Comparison of ENCODE assay signal across 17 mouse cellular contexts in genomic region chr5:124380121-124380520, GRCm38 (mm10). TPM values are rescaled to one million over a fixed set of nuclear protein-coding genes. Genes with fewer than 3 reads are reported as not detected.
A peak's percentile ranks its signal among the peaks of the same experiment; 100 is the strongest.
DNase-seq lines count a peak whose midpoint lies in the region; TF ChIP-seq lines count a peak whose summit lies in the region.
"Had no signal": no experiment of that assay in that cellular context is flagged by ENCODE, and none has a peak within 500 bp of the region (broad histone marks: within the 10 kb centered on the region; RNA-seq: fewer than 3 reads in every experiment).

No protein-coding gene starts in this region.

- no peak for TF ChIP-seq POLR2A in MEL (IDR thresholded peaks at IDR 0.05; ENCODE audit: control insufficient read depth in 1 of 2, insufficient read depth in 1 of 2, low read depth in 1 of 2, low read length in 2 of 2, poor library complexity in 1 of 2)

- peak in 1 of 2 experiments; percentile 75; a peak in 2 of 4 replicates for TF ChIP-seq EP300 in MEL (IDR thresholded peaks at IDR 0.05; ENCODE audit: low read depth in 1 of 2, low read length in 2 of 2)

- peaks cover 14 to 47% of the 10 kb centered on the region in 2 experiments for H3K36me3 ChIP-seq in MEL (ENCODE audit: control insufficient read depth in 1 of 2, insufficient read depth in 2 of 2, low read length in 2 of 2)

- no peak for TF ChIP-seq CTCF in MEL (IDR thresholded peaks at IDR 0.05 in 2 of 3, conservative IDR thresholded peaks at IDR 0.05 in 1 of 3; ENCODE audit: control insufficient read depth in 1 of 3, insufficient read depth in 1 of 3, low read depth in 2 of 3, low read length in 3 of 3, poor library complexity in 1 of 3, severe bottlenecking in 1 of 3)

- H3K9ac ChIP-seq in MEL (ENCODE audit: control insufficient read depth, low read depth, low read length, poor library complexity, severe bottlenecking), result no peak overlapping the region

- H3K9me3 ChIP-seq in MEL (replicated peaks; ENCODE audit: insufficient read depth, low read length), result no peaks in the 10 kb centered on the region
- H3K9me3 ChIP-seq: G1E had no signal

- no peak for TF ChIP-seq RAD21 in MEL (IDR thresholded peaks at IDR 0.05; ENCODE audit: low read depth, low read length)

- no peak overlapping the region for H3K27ac ChIP-seq in MEL (ENCODE audit: control insufficient read depth, low read depth, low read length)

- H3K4me1 ChIP-seq in MEL (ENCODE audit: control insufficient read depth in 1 of 2, insufficient read depth in 2 of 2, low read length in 2 of 2), result peaks cover 0 to 13% of the 10 kb centered on the region in 2 experiments; a peak in 2 of 4 replicates

- H3K79me2 ChIP-seq in MEL (ENCODE audit: control insufficient read depth, insufficient read depth, low read length, poor library complexity), result no peaks in the 10 kb centered on the region

- no peak overlapping the region for H3K4me3 ChIP-seq in MEL (ENCODE audit: control insufficient read depth in 1 of 2, insufficient read depth in 1 of 2, low read depth in 2 of 2, low read length in 2 of 2)

- H3K27me3 ChIP-seq in MEL (ENCODE audit: control insufficient read depth in 1 of 2, insufficient read depth in 2 of 2, low read length in 2 of 2), result no peaks in the 10 kb centered on the region
- H3K27me3 ChIP-seq: CH12.LX, Patski had no signal

- DNase-seq in MEL (ENCODE audit: low read depth, low spot score), result no peak
- no peak for DNase-seq in gastrocnemius, postnatal 36 days
- DNase-seq: adrenal gland, adult 2 months; adrenal gland, adult 8-10 months; adrenal gland, postnatal 10 days; adrenal gland, postnatal 14 days; adrenal gland, postnatal 25 days; adrenal gland, postnatal 36 days; B cell, adult 2 months; cerebellum, adult 11 months; cerebellum, adult 11-12 months; cerebellum, adult 18-20 months; cerebellum, adult 2 months; cerebellum, adult 8-10 months had no signal

- intact Hi-C loops in gastrocnemius, postnatal 36 days (cut with DNase I), result no loop called here

TF ChIP-seq in MEL, 35 proteins besides CTCF, POLR2A, EP300 and RAD21:
- TF ChIP-seq MYB (IDR thresholded peaks at IDR 0.05; ENCODE audit: low read depth, low read length) (peak; percentile 68), GATA1 (IDR thresholded peaks at IDR 0.05; ENCODE audit: low read depth, low read length) (peak; percentile 42; the same call in 1 of the 2 replicates), TCF12 (IDR thresholded peaks at IDR 0.05; ENCODE audit: low read depth, low read length) (peak; percentile 27; the same call in 1 of the 2 replicates), BHLHE40 (IDR thresholded peaks at IDR 0.05; ENCODE audit: borderline replicate concordance, low read depth, low read length) (no peak)

RNA-seq across cellular contexts. Expression of gene Cdk2ap1, which starts 17.2 kb away (rescaled TPM):
- 110 and 118 TPM in 2 replicates for total RNA-seq in MEL (2012; rRNA removed)
- polyA plus RNA-seq in MEL (2012; ENCODE audit: insufficient read depth in 1 of 2, insufficient read length in 2 of 2, low read depth in 1 of 2, low replicate concordance in 2 of 2, missing spikeins in 1 of 2), result 100 to 1,000 TPM in 1 of 2 experiments, not detected in 1; 430 TPM
- total RNA-seq in gastrocnemius, postnatal 36 days (2021), result 100 to 1,000 TPM; 121 to 128 TPM

RNA-seq across cellular contexts. Expression of gene Sbno1, which starts 45.7 kb away (rescaled TPM):
- 38.8 and 39.3 TPM in 2 replicates for total RNA-seq in MEL (2012; rRNA removed)
- polyA plus RNA-seq in MEL (2012; ENCODE audit: insufficient read depth in 1 of 2, insufficient read length in 2 of 2, low read depth in 1 of 2, low replicate concordance in 2 of 2, missing spikeins in 1 of 2), result 100 to 1,000 TPM in 1 of 2 experiments, 10 to 100 TPM in 1; 32.4 to 500 TPM
- 10 to 100 TPM; 35.4 to 40.5 TPM for total RNA-seq in gastrocnemius, postnatal 36 days (2021)

RNA-seq across cellular contexts. Expression of gene 2810006K23Rik, which starts 52.2 kb away (rescaled TPM):
- 6.5 and 7.6 TPM in 2 replicates for total RNA-seq in MEL (2012; rRNA removed)
- 10 to 100 TPM in 1 of 2 experiments, not detected in 1; 13.3 TPM for polyA plus RNA-seq in MEL (2012; ENCODE audit: insufficient read depth in 1 of 2, insufficient read length in 2 of 2, low read depth in 1 of 2, low replicate concordance in 2 of 2, missing spikeins in 1 of 2)
- total RNA-seq in gastrocnemius, postnatal 36 days (2021), result 1 to 10 TPM; 6.0 to 6.4 TPM

RNA-seq across cellular contexts. Expression of gene Mphosph9, which starts 52.3 kb away (rescaled TPM):
- 9.0 and 10.9 TPM in 2 replicates for total RNA-seq in MEL (2012; rRNA removed)
- polyA plus RNA-seq in MEL (2012; ENCODE audit: insufficient read depth in 1 of 2, insufficient read length in 2 of 2, low read depth in 1 of 2, low replicate concordance in 2 of 2, missing spikeins in 1 of 2), result 10 to 100 TPM; 10.4 to 60.8 TPM
- total RNA-seq in gastrocnemius, postnatal 36 days (2021), result 1 to 10 TPM; 1.9 to 2.7 TPM

RNA-seq across cellular contexts. Expression of gene Kmt5a, which starts 59.6 kb away (rescaled TPM):
- 104 and 110 TPM in 2 replicates for total RNA-seq in MEL (2012; rRNA removed)
- 100 to 1,000 TPM in 1 of 2 experiments, 10 to 100 TPM in 1; 88.6 to 243 TPM for polyA plus RNA-seq in MEL (2012; ENCODE audit: insufficient read depth in 1 of 2, insufficient read length in 2 of 2, low read depth in 1 of 2, low replicate concordance in 2 of 2, missing spikeins in 1 of 2)
- 100 to 1,000 TPM; 182 to 256 TPM for total RNA-seq in gastrocnemius, postnatal 36 days (2021)
